In the genomic region with DNA sequence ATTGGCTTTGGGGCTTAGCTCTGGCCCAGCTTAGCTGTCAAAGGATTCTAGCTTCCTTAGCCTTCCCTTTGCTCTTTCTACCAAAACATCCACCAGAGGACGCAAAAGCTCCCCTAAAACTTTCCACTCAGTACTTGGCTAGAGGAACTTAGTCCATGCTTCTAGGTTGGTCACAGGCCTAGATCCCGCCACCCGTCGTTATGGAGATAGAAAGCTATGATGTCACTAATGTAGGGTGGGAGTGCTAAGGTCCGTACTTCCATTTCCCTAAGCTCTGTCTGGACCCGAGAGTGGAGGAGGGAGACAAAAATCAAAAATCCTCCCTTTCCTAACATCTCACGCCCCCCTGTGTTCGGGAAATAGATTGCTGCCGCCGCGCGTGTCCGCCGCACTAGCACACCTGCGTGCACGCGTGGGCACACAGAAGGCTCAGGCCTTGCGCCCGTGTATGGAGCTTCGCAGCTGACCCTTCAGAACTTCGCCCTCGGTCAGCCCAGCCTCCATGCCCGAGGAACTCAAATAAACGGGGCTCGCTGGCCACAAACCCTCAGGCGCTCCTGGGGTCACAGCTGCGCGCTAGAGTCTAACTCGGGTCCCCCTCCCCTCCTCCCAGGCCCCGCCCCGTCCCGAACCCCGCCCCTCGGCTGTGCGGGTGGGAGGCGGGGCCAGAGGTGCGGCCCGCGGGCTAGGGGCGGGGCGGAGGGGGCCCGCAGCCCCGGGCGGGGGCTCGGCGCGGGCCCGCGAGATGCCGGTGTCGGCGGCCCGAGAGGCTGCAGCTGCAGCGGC, we compare ENCODE assay signal across 1 mouse cellular context.
TF ChIP-seq lines count a peak whose summit lies in the region.

No protein-coding gene starts in this region.

TF ChIP-seq in MEL, 35 proteins besides CTCF, POLR2A, EP300 and RAD21:
- no peak for TF ChIP-seq UBTF (IDR thresholded peaks at IDR 0.05; ENCODE audit: borderline replicate concordance, insufficient read depth, low read depth, low read length)
- peak; percentile 64 for TF ChIP-seq MAZ (IDR thresholded peaks at IDR 0.05; ENCODE audit: low read depth, low read length)
- no peak for TF ChIP-seq BHLHE40 (IDR thresholded peaks at IDR 0.05; ENCODE audit: borderline replicate concordance, low read depth, low read length)
- peak; percentile 56; the same call in 1 of the 2 replicates for TF ChIP-seq POLR2AphosphoS2 (IDR thresholded peaks at IDR 0.05; ENCODE audit: low read length)
- no peak; the same call in 1 of the 2 replicates for TF ChIP-seq MAX (IDR thresholded peaks at IDR 0.05; ENCODE audit: low read length)
- no peak for TF ChIP-seq USF1 (IDR thresholded peaks at IDR 0.05; ENCODE audit: low read depth, low read length)
- no peak for TF ChIP-seq USF2 (IDR thresholded peaks at IDR 0.05; ENCODE audit: borderline replicate concordance in 1 of 2, insufficient read depth in 1 of 2, low read depth in 1 of 2, low read length in 2 of 2)
- peak; percentile 96 for TF ChIP-seq MXI1 (IDR thresholded peaks at IDR 0.05; ENCODE audit: low read depth, low read length)
- peak; percentile 59; the same call in 1 of the 2 replicates for TF ChIP-seq E2F4 (IDR thresholded peaks at IDR 0.05; ENCODE audit: borderline replicate concordance, low read depth, low read length)
- 0 out of 2 replicates have a peak, but pooled peaks have one; percentile 45 for TF ChIP-seq TBP (IDR thresholded peaks at IDR 0.05; ENCODE audit: low read depth, low read length)
- 0 out of 2 replicates have a peak, but pooled peaks have one; percentile 18 for TF ChIP-seq TCF12 (IDR thresholded peaks at IDR 0.05; ENCODE audit: low read depth, low read length)
- TF ChIP-seq NRF1 (IDR thresholded peaks at IDR 0.05; ENCODE audit: insufficient read depth, low read depth, low read length, poor library complexity, severe bottlenecking), result 0 out of 2 replicates have a peak, but pooled peaks have one; percentile 31
- TF ChIP-seq CHD1 (IDR thresholded peaks at IDR 0.05; ENCODE audit: low read depth, low read length), result 0 out of 2 replicates have a peak, but pooled peaks have one; percentile 21
- peak; percentile 87 for TF ChIP-seq SMC3 (IDR thresholded peaks at IDR 0.05; ENCODE audit: low read depth, low read length)
- TF ChIP-seq CHD2 (IDR thresholded peaks at IDR 0.05; ENCODE audit: low read length), result no peak
- TF ChIP-seq HCFC1 (IDR thresholded peaks at IDR 0.05; ENCODE audit: low read depth, low read length), result peak; percentile 70
- TF ChIP-seq ZC3H11A (IDR thresholded peaks at IDR 0.05; ENCODE audit: low read depth, low read length), result peak; percentile 78
- TF ChIP-seq JUND (IDR thresholded peaks at IDR 0.05; ENCODE audit: low read depth, low read length), result peak; percentile 59; the same call in 1 of the 2 replicates
- peak; percentile 97 for TF ChIP-seq SIN3A (IDR thresholded peaks at IDR 0.05; ENCODE audit: low read length)
- no peak for TF ChIP-seq KAT2A (conservative IDR thresholded peaks at IDR 0.05; ENCODE audit: low read depth, low read length)
- TF ChIP-seq NELFE (IDR thresholded peaks at IDR 0.05; ENCODE audit: low read depth, low read length), result peak; percentile 38; the same call in 1 of the 2 replicates
- no peak for TF ChIP-seq MAFK (IDR thresholded peaks at IDR 0.05; ENCODE audit: borderline replicate concordance, low read depth, low read length)
- TF ChIP-seq ETS1 (IDR thresholded peaks at IDR 0.05; ENCODE audit: low read depth, low read length), result peak; percentile 82
- 0 out of 2 replicates have a peak, but pooled peaks have one; percentile 36 for TF ChIP-seq ZMIZ1 (IDR thresholded peaks at IDR 0.05; ENCODE audit: low read depth, low read length)
- peak; percentile 74; the same call in 1 of the 2 replicates for TF ChIP-seq MYC (IDR thresholded peaks at IDR 0.05; ENCODE audit: low read depth, low read length)
- no peak for TF ChIP-seq GABPA (IDR thresholded peaks at IDR 0.05; ENCODE audit: low read depth, low read length)
- TF ChIP-seq MEF2A (IDR thresholded peaks at IDR 0.05; ENCODE audit: extremely low read depth, insufficient replicate concordance, low read depth, low read length, poor library complexity, severe bottlenecking), result no peak
- no peak for TF ChIP-seq ELF1 (IDR thresholded peaks at IDR 0.05; ENCODE audit: low read depth, low read length)
